Mouse (Mus musculus) telencephalon, adult 2 months (tissue): ENCODE data around the gene Vps33a.
"Not testable (repeated sequence)": the region's sequence is repeated elsewhere in the genome, so short reads cannot be mapped to it uniquely, and the experiment has no call there.

Experiments used
- DNase-seq: peaks from one replicate; pipeline ENCODE4 v3.0.0-alpha.2; 2011; ENCODE audit warnings: low read depth, low spot score

Vps33a gene

DNA sequence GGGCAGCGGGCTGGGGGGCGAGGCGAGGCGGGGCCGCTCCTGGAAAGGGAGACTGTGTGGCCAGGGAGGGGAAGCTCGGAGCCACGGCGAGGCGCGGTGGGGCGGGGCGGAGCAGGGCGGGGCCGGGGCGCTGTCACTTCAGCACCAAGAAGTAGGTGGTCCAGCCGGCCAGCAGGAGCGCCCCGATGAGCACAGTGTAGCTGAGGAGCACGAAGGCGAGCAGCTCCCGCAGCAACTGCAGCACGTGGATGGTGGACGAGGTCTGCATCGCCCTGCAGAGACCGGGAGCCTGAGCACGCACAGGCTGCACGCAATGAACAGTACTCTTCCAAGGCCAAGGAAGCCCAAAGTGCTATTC, 48.5 kb downstream of the Vps33a start:
- DNase-seq: no peak

DNA sequence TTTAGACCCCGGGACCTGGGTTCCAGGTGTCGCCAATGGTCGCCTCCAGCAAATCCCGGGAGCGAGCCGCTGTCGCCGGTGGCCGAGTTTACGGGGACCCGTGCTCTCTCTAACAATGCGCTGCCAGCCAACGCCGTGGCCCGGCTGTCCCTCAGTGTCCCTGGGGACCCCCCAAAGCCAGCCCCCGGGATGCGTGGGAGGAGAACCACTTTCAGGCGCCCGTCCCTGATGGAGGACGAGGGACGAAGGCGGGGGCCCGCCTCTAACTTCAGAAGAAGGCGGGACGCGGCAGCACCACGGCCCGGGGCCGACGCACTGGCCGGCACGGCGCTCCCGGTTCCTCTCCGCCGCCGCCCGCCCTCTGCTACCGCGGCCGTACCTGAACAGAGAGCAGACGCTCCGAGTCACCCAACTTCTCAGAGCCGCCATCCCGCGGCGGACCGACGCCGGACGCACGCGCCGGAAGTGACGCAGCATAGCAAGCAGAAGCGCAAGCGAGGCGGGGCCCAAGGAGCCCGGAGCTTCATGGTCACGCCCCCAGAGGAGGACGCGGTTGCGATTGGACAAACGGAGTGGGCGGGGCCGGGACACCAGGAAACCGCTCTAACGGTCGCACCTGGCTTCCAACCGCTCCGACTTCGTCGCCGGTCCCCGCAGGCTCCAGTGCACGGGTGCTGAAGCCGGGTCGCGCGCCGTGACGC, 49.0 kb downstream of the Vps33a start, which contains the start of gene Diablo:
Gene Diablo (minus strand): TSS at position 485 of the 701 bp plus-strand sequence.
- DNase-seq: peak; percentile 94

DNA sequence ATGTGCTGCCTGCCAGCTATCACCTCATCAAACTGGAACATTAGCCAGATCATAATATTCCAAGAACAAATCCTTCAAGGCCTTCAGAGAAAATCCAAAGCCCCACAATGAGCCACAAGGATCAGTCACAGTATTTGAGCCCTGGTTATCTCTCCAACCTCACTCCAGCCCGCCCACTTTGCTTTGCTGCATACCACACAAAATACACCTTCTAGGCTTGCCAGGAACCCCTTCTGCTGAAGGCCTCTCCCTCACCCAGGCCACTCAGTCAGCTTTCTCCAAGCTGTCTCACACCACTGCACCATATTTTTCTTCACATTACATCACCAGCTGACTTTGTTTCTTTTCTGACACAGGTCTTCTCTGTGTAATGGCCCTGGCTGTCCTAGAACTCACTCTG, 50.7 kb downstream of the Vps33a start:
- DNase-seq: no peak

DNA sequence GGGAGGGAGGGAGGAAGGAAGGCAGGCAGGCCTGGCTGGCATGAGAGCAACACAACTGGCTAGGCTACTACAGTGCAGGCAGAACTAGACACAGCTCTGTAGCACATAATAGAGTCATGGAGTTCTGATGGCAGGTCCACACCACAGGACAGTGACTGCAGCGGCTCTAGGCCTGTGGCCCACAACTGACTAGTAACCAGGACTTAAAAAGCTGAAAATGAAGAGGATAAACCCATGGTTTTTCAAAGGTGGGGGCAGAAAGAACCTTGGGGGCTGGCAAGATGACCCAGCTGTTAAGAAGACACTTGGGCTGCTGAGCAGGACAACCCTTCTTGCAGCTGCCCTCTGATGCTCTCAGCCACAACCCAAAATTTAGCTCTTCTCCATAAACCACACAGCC, 51.2 kb downstream of the Vps33a start:
- DNase-seq: no peak

DNA sequence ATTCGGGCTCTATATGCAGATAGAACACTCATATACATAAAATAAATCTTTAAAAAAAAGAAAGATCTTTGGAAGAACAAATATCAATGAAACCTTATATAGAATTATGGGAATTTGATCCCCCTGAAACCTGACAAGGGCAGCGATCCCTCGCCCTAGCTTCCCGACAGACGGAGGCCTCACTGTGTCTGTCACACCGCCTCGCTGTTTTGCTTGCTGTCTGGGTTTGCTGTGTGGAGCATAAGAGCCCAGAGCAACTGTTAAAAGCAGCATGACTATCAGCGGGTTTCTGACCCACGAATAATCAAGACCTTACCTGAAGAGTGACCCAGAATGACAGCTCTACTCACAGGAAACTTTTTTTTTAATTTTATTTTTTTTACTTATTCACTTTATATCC, 52.2 kb downstream of the Vps33a start:
- DNase-seq: no peak

DNA sequence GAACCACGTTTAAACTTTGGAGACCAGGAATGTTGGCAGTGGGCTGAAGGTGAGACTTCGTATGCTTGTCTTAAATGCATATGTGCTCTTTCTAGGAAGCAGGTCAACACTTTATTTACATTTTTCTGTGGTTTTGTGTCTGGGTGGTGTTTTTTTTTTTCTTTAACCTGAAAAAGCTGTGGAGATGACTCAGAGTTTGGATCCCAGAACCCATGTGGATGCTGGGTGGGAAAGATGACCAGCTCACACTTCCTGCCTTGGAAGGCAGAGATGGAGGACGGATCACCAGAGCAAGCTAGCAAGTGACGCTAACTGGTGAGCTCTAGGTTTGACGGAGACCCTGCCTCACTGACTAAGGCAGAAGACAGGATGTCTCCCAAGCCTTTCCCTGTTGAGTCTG, 58.0 kb downstream of the Vps33a start:
- DNase-seq: no peak

DNA sequence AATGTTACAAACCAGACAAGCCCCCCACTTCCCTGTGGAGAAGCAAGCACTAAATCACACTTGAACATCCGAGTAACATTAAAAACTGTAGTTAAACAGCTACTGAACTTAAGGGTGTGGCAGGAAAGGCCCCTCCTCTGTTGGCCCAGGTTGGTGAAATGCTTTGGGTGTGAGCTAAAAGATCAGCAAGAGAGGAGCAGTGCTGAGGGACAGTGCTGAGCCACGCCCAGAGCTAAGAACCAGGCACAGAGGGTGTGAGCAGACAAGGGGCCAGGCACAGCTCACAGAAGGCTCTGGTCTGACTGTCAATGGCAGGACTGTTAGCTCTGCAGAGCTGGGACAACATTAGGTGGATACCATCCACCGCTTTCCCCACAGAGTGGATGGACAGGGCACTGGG, 60.7 kb downstream of the Vps33a start:
- DNase-seq: no peak

DNA sequence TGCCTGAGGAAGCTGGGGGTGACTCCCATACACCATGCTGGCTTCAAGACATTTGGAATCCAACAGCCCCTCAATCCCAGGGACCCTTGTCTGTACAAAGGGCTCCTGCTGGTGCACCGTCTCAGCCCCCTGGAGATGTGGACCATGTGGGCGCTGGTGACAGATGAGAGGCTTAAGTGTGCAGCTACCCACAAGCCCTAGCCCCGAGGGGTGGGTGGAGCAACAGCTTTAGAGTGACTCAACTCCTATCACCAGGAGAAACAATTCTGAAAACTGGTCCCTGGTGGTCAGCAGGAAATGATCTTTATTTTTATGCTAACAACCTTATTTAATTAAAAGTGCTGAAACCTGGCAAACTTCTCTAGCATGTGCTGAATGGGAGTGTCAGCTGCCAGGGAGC, 61.4 kb downstream of the Vps33a start:
- not testable (repeated sequence) for DNase-seq

DNA sequence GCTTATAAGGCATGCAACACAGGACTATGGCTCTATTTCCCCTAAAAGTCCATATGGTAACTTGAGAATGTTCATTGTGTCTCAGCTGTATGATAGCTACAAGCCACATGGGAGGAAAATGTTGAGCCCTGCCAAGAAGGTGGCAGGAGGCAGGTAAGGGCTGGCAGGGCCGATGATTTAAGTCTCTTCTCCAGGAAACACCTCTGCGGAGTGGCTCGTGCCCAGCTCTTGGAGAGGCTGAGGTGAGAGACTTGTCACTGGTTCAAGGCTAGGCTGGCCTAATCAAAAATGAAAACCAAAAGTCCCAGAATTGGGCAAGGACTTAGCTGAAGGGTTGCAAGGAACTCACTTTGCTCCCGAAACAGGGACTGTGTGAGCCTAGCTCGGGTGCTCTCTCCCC, 62.7 kb downstream of the Vps33a start, which contains the start of gene B3gnt4:
Gene B3gnt4 (plus strand): TSS at position 301 of the 400 bp plus-strand sequence.
- no peak for DNase-seq

DNA sequence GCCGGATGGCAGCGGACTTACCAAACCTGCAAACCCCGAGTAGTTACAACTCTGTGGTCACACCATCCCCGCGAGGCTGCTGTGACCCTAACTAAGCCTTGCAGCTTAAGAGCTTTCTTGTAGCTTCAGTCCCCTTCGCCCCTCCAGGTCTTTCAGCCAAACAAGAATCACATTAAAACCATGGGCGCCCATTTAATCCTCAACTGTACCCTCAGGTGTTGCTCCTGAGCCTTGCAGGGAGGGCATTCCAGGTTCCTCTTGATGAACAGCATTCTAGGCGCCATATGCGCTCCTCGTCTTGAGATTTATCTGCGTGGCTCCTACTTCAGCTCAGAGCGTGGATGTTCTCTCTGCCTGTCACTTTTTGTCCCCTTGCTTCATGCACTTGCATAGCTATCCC, 63.9 kb downstream of the Vps33a start:
- no peak for DNase-seq

DNA sequence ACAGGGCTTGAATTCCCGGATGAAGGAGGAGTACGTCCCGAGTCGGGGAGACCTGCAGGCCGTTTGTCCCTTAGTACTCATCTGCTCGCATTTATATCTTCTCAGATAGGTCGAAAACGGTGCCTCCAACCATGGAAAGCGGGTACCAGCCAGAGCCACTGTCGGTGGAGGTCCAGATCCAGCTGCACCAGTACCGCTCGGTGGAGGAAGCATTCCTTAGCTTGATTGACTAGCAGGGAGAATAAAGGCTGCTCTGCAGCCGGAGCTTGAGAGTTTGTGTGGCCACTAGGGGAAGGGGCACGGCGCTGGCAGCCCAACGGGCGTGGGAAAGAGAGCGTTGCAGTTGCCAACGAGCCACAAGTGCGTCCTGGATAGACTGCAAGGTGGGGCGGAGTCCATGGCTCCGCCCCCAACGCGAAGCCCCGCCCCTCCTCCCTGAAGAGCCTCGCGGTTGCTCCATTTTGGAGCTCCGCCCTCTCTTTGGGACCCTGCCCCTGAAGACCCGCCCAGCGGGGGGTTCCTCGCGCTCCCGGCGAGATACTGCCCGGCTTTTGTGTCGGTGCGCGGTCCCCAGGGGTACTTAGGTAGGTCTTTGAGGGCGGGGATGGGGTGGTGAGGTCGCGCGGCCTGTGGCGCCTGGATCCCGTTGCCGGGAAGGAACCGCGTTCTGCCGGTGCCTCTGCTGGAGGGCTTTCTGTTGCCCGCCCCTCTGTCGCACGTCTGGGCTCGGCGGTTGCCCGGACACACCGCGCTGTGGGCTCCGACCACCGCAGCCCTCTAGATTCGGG, 64.7 kb downstream of the Vps33a start:
- peak; percentile 64 for DNase-seq

DNA sequence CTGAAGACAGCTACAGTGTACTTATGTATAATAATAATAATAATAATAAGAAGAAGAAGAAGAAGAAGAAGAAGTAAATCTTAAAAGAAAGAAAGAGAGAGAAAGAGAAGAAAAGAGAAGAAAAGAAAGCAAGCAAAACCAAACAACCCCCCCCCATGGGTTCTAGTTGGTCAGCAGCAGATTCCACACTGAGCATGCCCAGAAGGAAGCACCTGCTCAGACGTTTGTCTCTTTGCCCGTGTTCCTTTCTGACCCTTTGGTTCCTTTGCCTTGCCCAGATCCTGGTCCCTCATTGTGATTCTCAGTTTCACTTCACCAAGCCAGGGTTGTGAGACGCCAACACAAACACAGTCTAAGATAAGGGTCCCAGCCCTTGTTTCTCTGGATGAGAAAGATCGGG, 70.9 kb downstream of the Vps33a start:
- DNase-seq: no peak

DNA sequence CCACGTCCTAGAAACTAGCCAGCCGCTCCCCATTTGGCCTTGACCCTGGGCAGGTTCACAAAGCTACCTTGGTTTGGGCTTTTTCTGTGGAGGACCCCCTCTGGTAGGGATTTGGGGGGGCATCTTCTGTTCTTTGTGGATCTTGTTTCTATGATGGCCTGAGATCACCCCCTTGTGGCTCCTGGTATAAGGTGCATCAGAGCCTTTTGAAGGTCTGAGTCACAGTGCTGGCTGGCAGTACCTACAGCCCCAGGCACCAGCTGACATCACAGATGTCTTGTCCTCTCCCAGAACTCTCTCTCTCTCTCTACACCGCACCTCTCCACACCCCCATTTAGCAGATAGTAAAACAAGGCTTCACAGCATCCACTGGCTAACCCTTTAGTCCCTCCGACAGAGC, 73.1 kb downstream of the Vps33a start:
- peak; percentile 45 for DNase-seq

DNA sequence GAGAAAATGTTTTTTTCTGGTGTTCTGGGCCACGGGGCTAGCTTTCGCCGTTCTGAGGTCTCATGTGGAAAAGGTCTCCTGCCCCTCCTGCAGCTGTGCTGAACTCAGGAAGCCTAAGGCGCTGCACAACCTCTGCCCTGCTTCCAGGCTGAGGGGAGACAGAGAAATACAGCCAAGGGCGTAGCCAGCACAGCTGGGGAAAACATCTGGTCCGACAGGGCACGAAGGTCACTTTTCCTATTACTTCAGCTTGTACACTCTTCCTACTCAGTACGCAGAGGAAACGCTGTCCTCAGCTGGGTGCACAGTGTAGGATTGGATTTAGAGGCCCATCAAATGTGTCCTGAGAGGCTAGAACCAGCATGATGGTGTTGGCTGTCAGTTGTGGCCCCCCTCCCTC, 82.9 kb downstream of the Vps33a start:
- DNase-seq: no peak

DNA sequence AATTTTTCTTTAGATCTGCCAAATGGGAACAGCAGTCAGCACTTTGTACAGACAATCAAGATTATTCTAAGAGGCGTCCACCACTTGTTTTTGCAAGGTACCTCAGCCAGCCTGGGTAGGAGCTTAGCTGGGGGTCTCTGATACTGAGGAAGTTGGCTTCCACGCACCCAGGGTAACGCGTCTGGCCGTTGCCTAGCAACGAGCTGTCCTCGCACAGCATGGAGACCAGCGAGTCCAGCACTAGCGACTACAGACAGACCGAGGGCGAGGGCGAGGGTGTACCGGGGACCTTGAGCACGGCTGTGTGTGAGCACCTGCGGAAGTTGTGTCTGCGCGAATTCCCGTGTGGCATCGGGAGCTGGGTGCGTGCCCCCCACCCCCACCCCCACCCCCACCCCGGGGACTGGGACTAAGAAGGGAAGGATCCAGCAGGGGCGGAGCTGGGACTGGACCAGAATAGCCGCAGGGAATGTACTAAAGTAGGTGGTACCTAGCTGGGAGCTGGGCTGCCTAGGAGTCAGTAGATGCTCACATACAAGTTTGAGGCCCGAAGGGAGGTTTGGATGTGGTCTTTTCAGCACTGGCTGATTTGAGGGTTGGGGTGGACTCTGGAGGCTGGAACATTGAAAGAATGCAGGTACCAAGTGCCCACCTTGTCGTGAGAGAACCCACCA, 83.6 kb downstream of the Vps33a start, which contains the start of the genes Lrrc43 and Il31:
Gene Lrrc43 (plus strand): TSS at position 194 of the 674 bp plus-strand sequence.
Gene Il31 (minus strand): TSS at position 378 of the 674 bp plus-strand sequence.
- DNase-seq: no peak

DNA sequence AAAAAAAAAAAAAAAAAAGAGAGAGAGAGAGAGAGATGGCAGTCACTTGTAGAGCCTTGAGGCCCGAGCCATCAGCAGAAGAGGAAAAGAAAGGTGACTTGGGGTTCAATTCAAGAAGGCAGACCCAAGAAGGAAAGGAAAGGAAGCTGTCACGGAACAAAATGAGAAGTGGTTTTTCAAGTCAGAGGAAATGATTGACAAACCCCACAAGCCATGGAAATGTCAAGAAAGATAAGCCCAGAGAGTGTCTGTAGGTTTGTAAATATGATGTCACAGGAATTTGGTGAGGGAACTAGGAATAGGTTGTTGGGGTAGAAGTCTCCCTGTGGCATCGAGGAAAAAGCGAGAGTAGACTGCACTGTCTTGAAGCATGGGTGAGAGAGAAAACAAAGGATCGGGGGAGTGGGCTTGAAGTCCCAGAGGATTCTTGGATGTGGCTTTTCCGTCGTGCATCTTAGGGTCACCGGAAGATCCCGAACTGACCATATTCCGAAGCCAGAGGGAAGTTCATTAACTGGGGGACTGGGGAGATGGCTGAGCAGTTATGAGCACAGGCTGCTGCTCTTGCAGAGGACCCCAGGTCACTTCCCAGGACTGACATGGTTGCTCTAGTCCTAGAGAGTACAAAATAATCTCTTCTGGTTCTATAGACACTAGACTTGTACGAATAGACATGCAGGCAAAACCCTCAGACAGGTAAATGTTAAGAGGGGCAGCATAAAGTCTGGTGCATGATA, 85.0 kb downstream of the Vps33a start:
- no peak for DNase-seq
